Mouse (Mus musculus) small intestine, adult 2 months (tissue): Measurements from ENCODE around the gene Amd1. TPM values are rescaled to one million over a fixed set of nuclear protein-coding genes. Genes with fewer than 3 reads are reported as not detected.
"Not testable (repeated sequence)": the region's sequence is repeated elsewhere in the genome, so short reads cannot be mapped to it uniquely, and the experiment has no call there.

Experiments
- H3K27ac ChIP-seq: fragments of 200-500 bp; 2 replicates; pipeline ENCODE4 v1.5.1; 2012; ENCODE audit warnings: low read depth, low read length, control low read depth, inconsistent platforms; ENCODE audit not compliant: insufficient read depth
- H3K27me3 ChIP-seq: fragments of 200-500 bp; 2 replicates; pipeline ENCODE4 v1.6.1; 2012; ENCODE audit warnings: mild to moderate bottlenecking, moderate library complexity, low read length, inconsistent platforms; ENCODE audit not compliant: control insufficient read depth, insufficient read depth
- H3K36me3 ChIP-seq: fragments of 200-500 bp; 2 replicates; pipeline ENCODE4 v1.6.1; 2012; ENCODE audit warnings: mild to moderate bottlenecking, low read length, control low read depth, inconsistent platforms; ENCODE audit not compliant: control insufficient read depth, insufficient read depth
- H3K4me1 ChIP-seq: fragments of 200-500 bp; 2 replicates; pipeline ENCODE4 v1.6.1; 2012; ENCODE audit warnings: low read length, inconsistent platforms, mixed read lengths; ENCODE audit not compliant: control insufficient read depth, insufficient read depth, insufficient read length
- H3K4me3 ChIP-seq: fragments of 200-500 bp; 2 replicates; pipeline ENCODE4 v1.5.1; 2012; ENCODE audit warnings: low read depth, mild to moderate bottlenecking, control low read depth, inconsistent platforms, low read length, moderate library complexity
- CTCF ChIP-seq: fragments of 200-500 bp; IDR thresholded peaks from 2 replicates; pipeline ENCODE4 v1.5.1; 2012; ENCODE audit warnings: low read depth, mild to moderate bottlenecking, control low read depth, inconsistent platforms, low read length, moderate library complexity, mixed read lengths; ENCODE audit not compliant: insufficient replicate concordance, insufficient read length; ENCODE audit errors: extremely low read depth
- POLR2A ChIP-seq: fragments of 200-500 bp; IDR thresholded peaks from 2 replicates; pipeline ENCODE4 v1.6.1; 2012; ENCODE audit warnings: low read depth, mild to moderate bottlenecking, control low read depth, inconsistent platforms, low read length, moderate library complexity
- WGBS: fragments of 180-500 bp; shearing (Covaris S2); methylation state at CpG from one replicate; pipeline ENCODE4 v1.1.7; 2018; 5-methylcytosine and 5-hydroxymethylcytosine counted together
- polyA plus RNA-seq: library from polyadenylated mRNA; depleted of rRNA; stranded (reverse); fragments of >200 nt; gene quantifications from 2 replicates; pipeline ENCODE4 v1.2.3, GENCODE M21; 2012

Amd1 gene
- polyA plus RNA-seq, 1 experiment: 1.7 TPM

- H3K27me3 ChIP-seq: no peaks in the 10 kb centered on the region
- TF ChIP-seq POLR2A: no peak
- TF ChIP-seq CTCF: no peak
Measured at GRCm38 (mm10) chr10:40316841-40317585, 15.0 kb upstream of the Amd1 start.

GRCm38 (mm10) chr10:40312781-40313180, 10.8 kb upstream of the Amd1 start:
- TF ChIP-seq CTCF: no peak
- TF ChIP-seq POLR2A: no peak

More at GRCm38 (mm10) chr10:40316841-40317585, 15.0 kb upstream of the Amd1 start:
- WGBS: 70% methylated on average over 7 of the region's 7 CpGs
- H3K36me3 ChIP-seq: no peaks in the 10 kb centered on the region
- no peaks in the 10 kb centered on the region for H3K4me1 ChIP-seq
- no peak overlapping the region for H3K27ac ChIP-seq
- no peak overlapping the region for H3K4me3 ChIP-seq

GRCm38 (mm10) chr10:40309884-40310635, 8.1 kb upstream of the Amd1 start:
- no peak overlapping the region for H3K4me3 ChIP-seq

More at GRCm38 (mm10) chr10:40312781-40313180, 10.8 kb upstream of the Amd1 start:
- 86% methylated on average over 4 of the region's 4 CpGs for WGBS
- 0 out of 2 replicates have a peak, but pooled peaks cover 2% of the 10 kb centered on the region for H3K4me1 ChIP-seq
- no peaks in the 10 kb centered on the region for H3K36me3 ChIP-seq
- H3K27ac ChIP-seq: no peak overlapping the region
- H3K4me3 ChIP-seq: no peak overlapping the region
- no peaks in the 10 kb centered on the region for H3K27me3 ChIP-seq

GRCm38 (mm10) chr10:40307826-40308583, 6.0 kb upstream of the Amd1 start:
- H3K36me3 ChIP-seq: no peaks in the 10 kb centered on the region
- TF ChIP-seq CTCF: no peak
- no peak for TF ChIP-seq POLR2A
- H3K4me3 ChIP-seq: no peak overlapping the region
- no peak overlapping the region for H3K27ac ChIP-seq
- WGBS: 39% methylated on average over 4 of the region's 4 CpGs
- H3K4me1 ChIP-seq: peaks cover 2% of the 10 kb centered on the region; the same call in 1 of the 2 replicates
- no peaks in the 10 kb centered on the region for H3K27me3 ChIP-seq

More at GRCm38 (mm10) chr10:40309884-40310635, 8.1 kb upstream of the Amd1 start:
- Histone ChIP-seq H3K27me3 (no peaks in the 10 kb centered on the region), H3K27ac (no peak overlapping the region), H3K4me1 (peaks cover 2% of the 10 kb centered on the region; the same call in 1 of the 2 replicates), H3K36me3 (no peaks in the 10 kb centered on the region)
- TF ChIP-seq POLR2A (no peak), CTCF (no peak)
- WGBS: 51% methylated on average over 6 of the region's 6 CpGs

- H3K36me3 ChIP-seq: no peaks in the 10 kb centered on the region
- H3K4me1 ChIP-seq: peaks cover 2% of the 10 kb centered on the region
- no peak overlapping the region for H3K4me3 ChIP-seq
- TF ChIP-seq CTCF: no peak
- no peak for TF ChIP-seq POLR2A
- no peak overlapping the region for H3K27ac ChIP-seq
- 89% methylated on average over 1 of the region's 1 CpGs for WGBS
- H3K27me3 ChIP-seq: no peaks in the 10 kb centered on the region
Measured at GRCm38 (mm10) chr10:40305989-40306388, 4.0 kb upstream of the Amd1 start.

- not testable (repeated sequence) for H3K27me3 ChIP-seq, H3K36me3 ChIP-seq
- Histone ChIP-seq H3K27ac (peak overlapping the region; percentile 54), H3K4me3 (peak overlapping the region; percentile 94), H3K4me1 (peaks cover 12% of the 10 kb centered on the region)
- peak; percentile 55; the same call in 1 of the 2 replicates for TF ChIP-seq POLR2A
- WGBS: under 1% methylated on average over 83 of the region's 91 CpGs
Measured at GRCm38 (mm10) chr10:40301181-40302075, 558 bp downstream of the Amd1 start.
